Mouse (Mus musculus) right cerebral cortex, postnatal 4 days (tissue): ENCODE results near the gene Gmcl1.

ENCODE experiments used
- DNase-seq: peaks from one replicate; pipeline ENCODE4 v3.0.0-alpha.2; 2022

The Gmcl1 gene

DNA sequence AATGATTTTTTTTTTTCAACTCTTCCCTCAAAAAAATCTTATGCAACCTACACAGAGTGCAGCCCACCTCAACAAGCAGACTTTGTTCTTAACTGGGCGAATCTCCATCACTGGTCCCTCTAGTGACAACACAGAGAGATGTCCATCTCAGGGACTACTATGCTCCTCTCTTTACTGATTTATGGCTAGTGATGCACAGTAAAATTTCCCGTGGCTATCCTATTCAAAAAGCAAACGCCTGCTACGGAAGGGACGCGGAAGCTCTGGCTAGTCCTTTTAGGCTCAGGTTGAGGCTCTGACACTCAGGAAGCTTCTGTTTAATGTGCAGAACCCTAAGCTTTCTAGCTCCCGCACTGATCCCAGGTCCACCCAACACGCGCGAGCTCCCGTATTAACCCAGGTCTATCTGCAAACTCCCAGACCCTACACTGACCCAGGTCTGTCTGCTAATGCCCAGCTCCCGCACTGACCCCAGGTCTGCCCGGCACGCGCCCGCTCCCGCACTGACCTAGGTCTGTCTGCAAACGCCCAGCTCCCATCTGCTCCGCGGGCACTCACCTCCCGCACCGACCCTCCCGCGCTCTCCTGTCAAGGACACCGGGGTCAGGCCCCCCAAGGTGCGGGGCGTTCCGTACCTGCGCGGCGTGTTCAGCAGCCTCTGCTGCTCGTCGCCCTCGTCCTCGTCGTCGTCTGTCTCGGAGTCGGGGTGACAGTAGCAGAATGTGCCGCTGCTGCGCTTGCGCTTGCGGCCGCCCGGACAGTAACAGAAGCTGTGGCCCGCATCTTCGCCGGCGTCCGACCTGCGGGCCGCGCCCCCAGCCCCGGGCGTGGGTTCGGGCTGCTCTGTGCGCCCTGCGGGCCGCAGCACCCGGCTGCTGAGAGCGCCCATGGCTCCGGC lies 658 bp downstream of the Gmcl1 start:
- peak; percentile 48 for DNase-seq

DNA sequence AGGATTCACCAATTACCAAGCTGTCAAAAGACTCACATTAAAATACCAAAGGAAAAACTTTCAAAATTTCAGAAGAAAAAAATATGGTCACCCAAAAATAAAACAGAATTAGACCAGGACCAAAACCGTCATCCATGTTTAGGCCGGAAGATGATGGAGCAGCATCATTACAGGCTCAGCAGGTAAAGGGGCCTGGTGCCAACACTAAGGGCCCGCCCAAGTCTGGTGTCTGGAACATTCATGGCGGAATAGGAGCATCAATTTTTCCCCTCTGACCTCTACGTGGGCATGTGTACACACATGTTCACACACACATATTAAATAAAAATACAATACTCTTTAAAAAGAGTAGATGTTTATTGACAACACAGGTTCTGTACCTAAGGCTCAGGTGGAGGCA lies 4.5 kb downstream of the Gmcl1 start:
- no peak for DNase-seq

- DNase-seq, result no peak
Measured at GRCm38 (mm10) chr6:86721977-86722376, 11.2 kb downstream of the Gmcl1 start.

DNA sequence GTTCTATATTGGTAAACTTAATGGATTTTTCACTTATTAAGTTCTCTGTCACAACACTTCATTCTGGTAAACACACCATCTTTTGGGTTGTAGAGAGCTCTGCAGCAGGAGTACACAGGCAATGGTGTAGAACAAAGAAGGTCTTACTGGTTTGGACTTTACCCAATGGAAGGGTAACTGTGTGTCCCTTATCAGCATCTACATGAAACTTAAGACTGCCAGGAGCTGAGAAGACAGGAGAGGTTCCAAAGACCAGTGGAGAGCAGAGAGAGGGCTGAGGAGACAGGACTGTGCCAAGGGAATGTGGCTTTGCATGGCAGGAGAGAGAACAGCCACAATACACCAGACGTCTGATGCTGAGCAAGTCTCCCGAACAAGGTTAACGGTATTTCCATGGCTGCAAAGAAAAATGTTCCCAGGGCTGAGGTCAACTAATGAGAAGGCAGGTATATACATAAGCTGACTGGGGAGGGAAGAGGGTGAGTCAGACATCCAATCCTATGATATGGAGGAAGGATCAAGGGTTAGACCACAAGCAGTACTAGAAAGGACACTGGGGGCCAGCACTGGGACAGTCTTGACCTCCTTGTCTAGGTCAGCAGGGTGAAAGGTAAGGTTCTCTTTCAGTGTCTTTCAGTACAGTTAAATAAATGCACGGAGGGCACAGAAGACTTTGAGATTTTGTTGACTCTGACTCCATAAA lies 25.0 kb downstream of the Gmcl1 start:
- no peak for DNase-seq

DNA sequence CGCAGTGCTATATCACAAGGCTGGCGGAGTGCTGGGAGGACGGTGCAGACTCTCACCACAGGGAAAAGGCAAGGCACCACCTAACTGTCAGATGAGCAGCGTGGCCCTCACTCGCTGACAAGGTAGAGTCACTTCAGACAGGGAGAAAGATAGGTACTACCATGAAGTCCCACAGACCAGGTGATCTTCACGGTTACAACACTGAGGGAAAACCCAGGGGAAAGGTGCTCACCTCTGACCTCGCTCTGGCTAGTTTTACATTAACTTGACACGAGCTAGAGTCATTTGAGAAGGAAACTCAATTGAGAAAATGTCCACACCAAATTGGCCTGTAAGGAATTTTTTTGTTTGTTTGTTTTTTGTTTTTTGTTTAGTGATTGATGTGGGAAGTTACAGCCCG lies 30.6 kb downstream of the Gmcl1 start:
- DNase-seq, result no peak

GRCm38 (mm10) chr6:86697903-86698302 lies 35.3 kb downstream of the Gmcl1 start:
- no peak for DNase-seq

GRCm38 (mm10) chr6:86696213-86696612 lies 37.0 kb downstream of the Gmcl1 start:
- DNase-seq, result no peak

DNA sequence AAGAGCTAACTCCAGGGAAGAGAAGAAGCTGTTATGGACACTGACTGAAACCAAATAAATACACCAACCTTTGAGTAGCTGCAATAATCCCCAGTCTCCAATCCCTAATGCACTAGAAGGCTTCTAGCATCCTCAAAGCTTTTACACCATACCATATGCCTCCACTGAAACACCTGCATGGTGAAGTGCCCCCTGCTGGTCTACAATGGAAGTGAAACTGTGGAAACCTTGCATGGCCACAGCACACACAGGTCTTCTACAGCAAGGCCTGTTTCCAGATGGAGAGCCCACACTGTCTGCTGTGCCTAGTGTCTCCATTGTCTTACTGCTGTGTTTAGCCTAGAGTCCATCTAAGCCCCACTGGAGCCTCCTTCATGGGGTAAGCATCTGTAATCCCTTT lies 38.7 kb downstream of the Gmcl1 start:
- DNase-seq, result peak; percentile 31

GRCm38 (mm10) chr6:86689671-86690070 lies 43.5 kb downstream of the Gmcl1 start:
- no peak for DNase-seq

DNA sequence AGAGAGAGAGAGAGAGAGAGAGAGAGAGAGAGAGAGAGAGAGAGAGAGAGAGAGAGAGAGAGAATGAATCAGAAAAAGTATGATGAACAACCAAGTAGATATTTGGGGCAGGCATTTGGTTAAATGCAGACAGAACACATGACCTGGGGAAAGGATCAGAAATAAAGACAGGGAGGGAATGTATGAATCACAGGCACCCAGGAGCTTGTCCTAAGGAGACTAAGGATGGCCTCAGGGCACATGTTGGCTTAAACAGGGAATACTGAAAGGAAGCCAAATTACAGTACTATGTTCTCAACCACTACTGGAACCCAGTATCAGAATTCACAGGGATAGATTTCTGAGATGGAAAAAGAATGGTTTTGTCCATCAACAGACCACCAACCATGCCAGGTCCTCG lies 46.2 kb downstream of the Gmcl1 start:
- DNase-seq, result no peak

DNA sequence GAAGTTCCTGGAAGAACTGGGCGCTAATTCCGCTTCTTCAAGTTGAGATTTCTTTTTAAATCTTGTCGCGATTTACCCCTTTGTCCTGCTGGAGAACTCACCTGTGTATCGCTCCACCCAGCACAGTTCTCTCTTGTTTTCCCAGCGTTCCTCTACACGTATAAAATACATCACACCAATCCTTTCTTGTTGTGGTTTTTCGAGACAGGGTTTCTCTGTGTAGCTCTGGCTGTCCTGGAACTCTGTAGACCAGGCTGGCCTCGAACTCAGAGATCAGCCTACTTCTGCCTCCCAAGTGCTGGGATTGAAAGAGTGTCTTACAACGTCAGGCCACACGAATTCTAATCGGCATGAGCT lies 48.5 kb downstream of the Gmcl1 start:
- no peak for DNase-seq

- peak; percentile 88 for DNase-seq
Measured at GRCm38 (mm10) chr6:86683872-86684654, 49.1 kb downstream of the Gmcl1 start, which contains the start of gene Snrnp27. Gene Snrnp27, minus strand, starts transcription at chr6:86684522.

- no peak for DNase-seq
Measured at GRCm38 (mm10) chr6:86681289-86681688, 51.9 kb downstream of the Gmcl1 start.

- DNase-seq, result no peak
Measured at GRCm38 (mm10) chr6:86678341-86678740, 54.8 kb downstream of the Gmcl1 start.

GRCm38 (mm10) chr6:86670873-86671272 lies 62.3 kb downstream of the Gmcl1 start:
- peak; percentile 20 for DNase-seq

DNA sequence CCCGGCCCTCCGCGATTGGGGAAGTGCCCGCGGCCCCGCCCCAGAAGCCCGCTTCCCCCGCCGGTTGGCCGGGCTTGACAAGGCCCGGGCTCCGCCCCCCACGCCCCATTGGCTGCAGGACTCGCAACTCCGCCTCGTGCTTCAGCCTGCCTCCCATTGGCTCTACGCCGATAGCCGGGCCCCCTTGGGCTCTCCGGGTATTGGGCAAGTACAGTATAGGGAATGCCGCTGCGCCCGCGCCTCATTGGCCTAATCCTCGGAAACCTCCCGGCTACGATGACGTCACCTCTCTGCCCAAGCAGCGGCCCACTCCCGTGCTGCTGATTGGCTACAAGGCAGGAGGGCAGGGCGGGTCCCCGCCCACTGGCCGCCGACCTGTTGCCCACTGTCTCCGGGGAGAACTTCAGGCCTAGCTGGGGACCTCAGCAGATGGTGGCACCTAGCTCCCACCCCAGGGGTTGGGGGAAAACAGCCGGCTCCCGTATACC lies 63.9 kb downstream of the Gmcl1 start:
- peak; percentile 100 for DNase-seq

GRCm38 (mm10) chr6:86668580-86669239 lies 64.5 kb downstream of the Gmcl1 start, which contains the start of gene Mxd1:
Gene Mxd1, minus strand, starts transcription at chr6:86669161.
- no peak for DNase-seq

DNA sequence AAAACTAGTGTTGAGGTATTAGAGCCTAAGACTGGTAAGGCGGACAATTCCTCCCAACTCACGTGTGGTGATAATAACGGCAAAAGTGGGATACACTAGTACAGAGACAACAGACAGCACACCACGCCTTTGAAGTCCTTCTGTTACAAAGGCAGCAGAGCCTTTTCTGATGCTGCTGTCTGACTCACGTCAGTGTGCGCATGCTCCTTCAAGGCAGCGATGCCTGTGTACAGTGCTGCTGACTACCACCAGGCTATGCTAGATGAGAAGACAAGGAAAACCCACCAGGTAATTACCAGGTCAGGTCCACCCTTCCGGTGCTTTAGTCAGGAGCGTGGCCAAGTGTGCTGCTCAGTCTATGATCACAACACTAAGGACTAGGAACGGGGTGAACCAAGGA lies 66.1 kb downstream of the Gmcl1 start:
- no peak for DNase-seq

GRCm38 (mm10) chr6:86665560-86666307 lies 67.4 kb downstream of the Gmcl1 start:
- no peak for DNase-seq

DNA sequence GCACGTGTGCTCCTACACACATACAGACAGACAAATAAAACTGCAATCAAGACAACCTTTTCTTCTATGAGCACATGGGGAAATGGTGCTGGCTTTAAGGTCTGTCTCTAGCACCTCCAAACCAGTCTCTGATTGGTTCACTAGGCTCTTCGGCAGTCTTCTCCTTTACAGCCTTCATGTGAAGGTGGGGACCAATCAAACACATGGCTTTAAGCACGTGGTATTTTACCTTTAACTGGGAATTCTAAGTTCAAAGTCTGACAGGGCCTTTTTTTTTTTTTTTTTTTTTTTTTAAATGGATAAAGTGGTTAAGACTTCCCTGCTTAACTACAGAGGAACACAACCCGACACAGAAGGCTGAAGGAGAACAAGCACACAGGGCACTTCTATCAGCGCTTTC lies 68.1 kb downstream of the Gmcl1 start:
- DNase-seq, result no peak

GRCm38 (mm10) chr6:86660161-86660877 lies 72.9 kb downstream of the Gmcl1 start:
- no peak for DNase-seq
